Mouse (Mus musculus) heart, adult 11 months (tissue): ENCODE data around the gene C1ql4.
"Not testable (repeated sequence)": the region's sequence is repeated elsewhere in the genome, so short reads cannot be mapped to it uniquely, and the experiment has no call there.

ENCODE experiments used
- DNase-seq: peaks from one replicate; pipeline ENCODE4 v3.0.0; 2022

The C1ql4 gene

DNA sequence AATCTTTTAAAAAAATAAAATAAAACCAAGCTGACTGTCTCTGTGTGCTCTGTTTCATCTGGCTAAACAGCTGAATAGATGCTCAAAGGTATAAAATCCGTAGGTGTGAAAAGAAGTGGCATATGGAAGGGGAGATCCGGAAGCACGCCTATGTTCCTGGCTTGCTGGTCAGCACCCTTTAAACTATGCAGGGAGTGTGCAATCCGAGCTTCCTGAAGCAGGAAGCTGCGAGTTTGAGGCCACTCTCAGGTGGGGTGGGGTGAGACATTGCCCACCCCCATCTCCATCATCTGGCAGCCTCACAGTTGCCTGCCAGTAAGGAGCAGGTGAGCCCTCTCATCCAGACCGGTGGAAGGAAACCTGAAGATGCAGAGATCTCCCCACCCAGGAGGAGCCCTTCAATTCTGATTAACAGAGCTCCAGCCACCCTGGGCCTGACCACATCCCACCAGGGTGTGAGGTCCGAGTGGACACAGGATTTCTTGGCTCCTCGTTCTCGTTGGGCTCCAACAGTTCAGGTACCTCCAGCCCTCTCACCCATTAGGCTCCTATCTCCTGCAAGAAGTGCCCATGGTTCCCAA, 13.5 kb downstream of the C1ql4 start, which contains the start of gene Troap:
Gene Troap, plus strand, starts transcription at position 557 of the 581 bp plus-strand sequence.
- no peak for DNase-seq

DNA sequence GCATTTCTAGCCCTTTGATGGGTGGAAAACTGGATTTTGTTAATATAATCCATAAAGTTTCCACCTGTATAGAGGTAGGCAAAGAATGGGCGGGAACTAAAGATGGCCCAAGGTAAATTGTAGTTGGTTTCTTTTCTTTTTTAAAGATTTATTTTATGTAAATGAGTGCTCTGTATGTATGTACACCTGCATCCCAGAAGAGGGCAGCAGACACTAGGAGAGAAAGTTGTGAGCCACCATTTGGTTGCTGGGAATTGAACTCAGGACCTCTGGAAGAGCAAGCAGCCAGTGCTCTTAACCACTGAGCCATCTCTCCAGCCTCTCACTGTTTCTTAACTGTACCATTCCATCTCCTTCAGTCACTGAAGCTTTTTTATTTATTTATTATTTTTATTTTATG, 15.6 kb downstream of the C1ql4 start:
- no peak for DNase-seq

DNA sequence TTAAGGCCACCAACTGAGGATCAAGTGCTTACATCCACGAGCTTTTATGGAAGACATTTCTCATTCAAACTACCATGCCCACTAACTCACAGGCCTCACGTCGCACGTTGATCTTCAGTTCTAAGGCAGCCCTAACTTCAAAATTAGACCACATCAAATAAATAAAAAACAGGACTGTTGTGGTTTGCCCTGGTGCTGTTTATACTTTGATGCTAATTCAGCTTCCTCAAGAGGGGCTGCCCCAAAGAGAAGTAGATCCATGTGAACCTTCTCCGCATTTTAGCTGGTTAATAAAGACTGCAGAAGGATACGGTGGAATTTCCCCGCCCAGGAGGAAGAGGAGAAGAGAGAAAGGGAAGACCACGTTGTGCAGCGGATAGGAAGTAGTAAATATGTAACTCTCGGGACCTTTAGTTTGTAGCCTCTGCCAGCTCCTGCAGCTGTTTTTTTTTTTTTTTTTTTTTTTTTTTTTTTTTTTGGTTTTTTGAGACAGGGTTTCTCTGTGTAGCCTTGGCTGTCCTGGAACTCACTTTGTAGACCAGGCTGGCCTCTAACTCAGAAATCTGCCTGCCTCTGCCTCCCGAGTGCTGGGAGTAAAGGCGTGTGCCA, 22.0 kb downstream of the C1ql4 start:
- no peak for DNase-seq

DNA sequence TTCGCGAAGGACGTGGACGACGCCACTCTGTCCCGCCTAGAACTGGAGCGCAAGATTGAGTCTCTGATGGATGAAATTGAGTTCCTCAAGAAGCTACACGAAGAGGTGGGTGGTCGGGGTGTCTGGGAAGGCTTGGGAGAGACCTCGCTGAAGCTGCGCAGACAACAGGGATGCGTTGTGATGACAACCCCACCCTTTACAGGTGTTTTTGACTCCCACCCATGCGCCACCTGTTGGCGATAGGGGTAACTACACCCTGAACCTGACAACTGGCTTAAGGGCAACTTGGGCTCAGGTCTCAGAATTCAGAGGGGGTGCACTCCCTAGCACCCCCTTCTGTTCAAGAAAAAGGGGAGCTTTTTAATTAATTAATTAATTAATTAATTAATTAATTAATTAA, 31.3 kb downstream of the C1ql4 start:
- peak; percentile 86 for DNase-seq

DNA sequence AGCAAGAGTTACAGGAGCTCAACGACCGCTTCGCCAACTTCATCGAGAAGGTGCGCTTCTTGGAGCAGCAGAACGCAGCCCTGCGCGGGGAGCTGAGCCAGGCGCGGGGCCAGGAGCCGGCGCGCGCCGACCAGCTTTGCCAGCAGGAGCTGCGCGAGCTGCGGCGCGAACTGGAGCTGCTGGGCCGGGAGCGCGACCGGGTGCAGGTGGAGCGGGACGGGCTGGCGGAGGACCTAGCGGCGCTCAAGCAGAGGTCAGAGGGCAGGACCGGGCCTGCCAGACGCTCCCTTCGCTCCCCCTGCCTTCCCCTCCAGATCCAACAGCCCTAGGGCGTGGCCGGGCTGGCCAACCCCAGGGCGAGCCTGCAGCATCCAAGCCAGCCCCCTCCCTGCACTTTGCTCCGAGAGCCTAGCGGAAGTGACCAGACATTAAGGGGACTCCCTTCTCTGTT, 32.1 kb downstream of the C1ql4 start:
- peak; percentile 93 for DNase-seq

DNA sequence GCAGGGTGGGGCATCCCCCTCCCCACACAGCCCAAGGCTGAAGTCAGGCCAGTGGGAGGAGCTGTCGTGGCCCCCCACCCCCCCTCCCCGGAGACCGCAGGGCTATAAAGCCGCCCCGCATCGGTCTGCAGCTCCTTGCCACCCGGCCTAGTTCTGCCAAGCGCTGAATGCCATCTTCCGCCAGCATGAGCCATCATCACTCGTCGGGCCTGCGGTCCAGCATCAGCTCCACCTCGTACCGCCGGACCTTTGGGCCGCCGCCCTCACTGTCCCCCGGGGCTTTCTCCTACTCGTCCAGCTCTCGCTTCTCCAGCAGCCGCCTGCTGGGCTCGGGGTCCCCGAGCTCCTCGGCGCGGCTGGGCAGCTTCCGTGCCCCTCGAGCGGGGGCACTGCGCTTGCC, 32.6 kb downstream of the C1ql4 start, which contains the start of gene Prph:
Gene Prph, plus strand, starts transcription at position 135 of the 400 bp plus-strand sequence.
- DNase-seq = no peak

DNA sequence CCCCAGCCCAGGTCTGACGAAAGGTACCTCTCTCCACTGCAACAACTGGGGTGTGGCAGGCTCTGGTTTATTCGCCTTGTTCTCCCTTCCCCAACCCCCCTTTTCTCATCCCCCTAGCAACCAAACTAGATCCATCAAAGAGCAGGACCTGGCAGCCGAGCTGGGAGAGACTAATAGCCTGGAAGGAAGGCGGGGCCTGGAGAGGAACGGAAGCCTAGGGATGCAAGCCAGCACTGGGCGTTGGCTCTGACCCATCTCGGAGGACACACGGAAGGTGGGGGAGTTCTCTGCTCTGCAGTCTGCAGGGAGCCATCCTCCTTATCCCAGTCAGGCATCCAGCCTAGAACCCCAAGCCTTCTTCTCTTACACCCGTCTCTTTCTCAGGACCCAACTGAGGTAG, 34.2 kb downstream of the C1ql4 start:
- DNase-seq = peak; percentile 91

DNA sequence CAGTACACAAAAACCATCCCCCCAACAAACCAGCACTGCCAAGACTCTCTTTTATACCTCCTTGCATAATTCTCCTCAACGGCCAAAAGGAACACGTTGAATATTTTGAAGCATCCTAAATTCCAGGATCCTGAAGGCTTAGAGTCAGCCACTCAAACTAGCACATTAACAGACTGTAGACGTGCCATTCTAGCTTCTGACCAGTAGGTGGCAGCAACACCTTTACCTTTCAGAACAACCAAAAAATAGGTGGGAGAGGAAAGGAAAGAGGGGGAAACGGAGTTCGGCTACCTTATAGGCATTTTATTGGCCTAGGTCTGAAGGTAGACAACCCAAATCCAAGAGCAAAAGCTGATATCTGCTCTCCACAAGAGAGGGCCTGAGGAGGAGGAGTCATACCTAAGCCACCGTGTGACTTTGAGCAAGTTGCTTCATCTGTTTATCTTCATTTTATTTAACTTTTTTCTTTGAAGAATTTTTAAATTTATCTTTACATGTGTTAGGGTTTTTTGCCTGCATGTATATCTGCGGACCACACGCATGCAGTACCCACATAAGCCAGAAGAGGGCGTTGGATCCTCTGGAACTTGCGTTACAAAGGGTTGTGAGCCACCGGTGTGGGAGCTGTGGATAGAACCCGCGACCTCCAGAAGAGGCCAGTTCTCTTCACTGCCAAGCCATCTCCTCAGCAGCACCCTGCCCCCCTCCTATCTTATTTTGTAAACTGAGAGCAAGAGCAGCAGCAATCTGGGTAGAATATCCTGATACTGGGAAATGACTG, 38.0 kb downstream of the C1ql4 start:
- DNase-seq = peak; percentile 89

DNA sequence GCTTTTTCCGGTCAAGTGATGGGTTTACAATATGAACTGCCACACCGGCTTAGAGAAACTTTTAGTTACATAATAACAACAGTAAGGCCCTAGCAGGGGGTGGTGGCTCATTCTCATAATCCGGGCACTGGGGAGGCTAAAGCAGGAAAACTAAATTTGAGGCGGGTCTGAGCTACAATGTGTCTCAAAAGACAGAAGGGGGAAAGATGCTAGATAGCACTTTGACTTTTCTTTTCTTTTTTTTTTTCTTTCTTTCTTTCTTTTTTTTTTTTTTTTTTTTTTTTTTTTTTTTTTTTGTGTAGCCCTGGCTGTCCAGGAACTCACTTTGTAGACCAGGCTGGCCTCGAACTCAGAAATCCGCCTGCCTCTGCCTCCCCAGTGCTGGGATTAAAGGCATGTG, 41.9 kb downstream of the C1ql4 start:
- not testable (repeated sequence) for DNase-seq

DNA sequence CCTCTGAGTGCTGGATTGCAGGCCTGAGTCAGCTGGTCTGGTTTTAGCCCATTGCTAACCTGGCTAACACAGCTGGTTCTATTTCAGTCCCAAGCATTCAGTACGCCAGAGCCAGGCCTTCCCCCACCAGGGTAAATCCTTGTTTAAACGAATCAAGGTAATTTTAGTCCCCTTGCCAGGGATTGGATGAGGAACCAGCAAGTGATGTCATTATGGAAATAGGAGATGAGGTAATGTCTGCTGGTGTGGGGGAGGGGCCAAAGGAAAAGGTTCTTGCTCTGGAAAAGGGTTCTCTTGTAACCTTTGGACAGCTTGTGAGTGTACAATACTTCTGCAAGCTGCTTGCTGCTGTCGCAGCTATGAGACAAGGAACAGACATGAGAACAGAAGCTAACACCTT, 42.8 kb downstream of the C1ql4 start:
- no peak for DNase-seq

DNA sequence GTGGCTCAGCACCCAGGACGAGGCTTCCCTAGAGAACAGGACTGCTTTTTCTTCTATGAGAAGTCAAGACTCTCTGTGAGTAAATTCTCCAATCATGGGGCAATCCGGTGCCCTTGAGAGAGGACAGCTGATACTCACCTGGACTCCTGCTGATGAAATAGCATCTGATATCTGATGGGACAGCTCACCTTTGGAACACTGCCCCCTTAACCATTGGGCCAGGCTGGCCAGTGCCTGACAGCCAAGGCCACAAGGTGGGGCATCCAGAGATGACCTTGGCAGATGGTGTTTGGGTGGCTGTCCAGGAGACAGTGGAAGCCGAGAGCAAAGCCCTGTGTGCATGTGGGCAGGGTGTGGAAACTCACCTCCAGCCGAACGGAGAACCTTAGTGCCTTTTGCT, 45.3 kb downstream of the C1ql4 start:
- no peak for DNase-seq

DNA sequence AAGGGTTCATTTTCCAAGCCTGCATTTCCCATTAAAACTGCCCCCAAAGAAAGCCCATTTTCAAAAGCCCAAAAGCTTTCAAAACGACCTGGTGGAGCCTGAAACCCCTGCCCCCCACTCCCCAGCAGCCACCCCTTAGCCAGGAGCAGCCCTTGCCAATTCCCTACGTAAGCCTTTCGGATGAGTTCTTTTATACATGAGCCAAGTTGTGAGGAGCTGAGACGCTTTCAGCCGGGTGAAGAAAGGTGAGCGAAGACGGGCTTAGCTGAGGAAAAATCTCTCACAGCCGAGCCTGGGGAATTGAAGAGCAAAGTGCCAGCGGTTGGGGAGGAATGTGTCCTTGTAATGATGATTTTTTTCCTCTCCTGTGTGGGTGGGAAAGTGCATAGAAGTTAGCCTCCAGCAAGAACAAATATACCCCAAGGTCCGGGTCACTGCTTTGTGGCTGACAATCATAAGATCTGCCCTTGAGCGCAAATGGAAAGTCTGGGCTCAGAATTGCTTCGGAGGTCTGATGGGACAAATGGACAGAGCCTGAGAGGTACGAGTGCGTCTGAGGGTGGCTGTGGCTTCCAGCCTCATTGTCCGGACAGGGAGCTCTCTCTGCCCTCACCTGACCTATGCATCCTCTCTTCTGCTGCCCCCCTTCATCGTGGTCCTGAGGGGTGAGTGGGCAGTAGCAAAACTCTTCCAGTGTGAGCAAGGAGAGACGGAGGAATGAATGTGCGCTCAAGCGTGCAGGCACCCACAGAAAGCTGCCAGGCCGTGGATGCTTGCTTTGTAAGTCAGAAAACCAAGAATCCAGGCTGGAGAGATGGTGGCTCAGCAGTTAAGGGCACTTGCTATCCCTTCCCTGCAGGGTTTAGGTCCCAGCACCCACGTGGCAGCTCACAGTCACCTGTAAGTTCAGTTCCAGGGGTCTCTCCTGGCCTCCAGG, 46.4 kb downstream of the C1ql4 start:
- DNase-seq = peak; percentile 76

DNA sequence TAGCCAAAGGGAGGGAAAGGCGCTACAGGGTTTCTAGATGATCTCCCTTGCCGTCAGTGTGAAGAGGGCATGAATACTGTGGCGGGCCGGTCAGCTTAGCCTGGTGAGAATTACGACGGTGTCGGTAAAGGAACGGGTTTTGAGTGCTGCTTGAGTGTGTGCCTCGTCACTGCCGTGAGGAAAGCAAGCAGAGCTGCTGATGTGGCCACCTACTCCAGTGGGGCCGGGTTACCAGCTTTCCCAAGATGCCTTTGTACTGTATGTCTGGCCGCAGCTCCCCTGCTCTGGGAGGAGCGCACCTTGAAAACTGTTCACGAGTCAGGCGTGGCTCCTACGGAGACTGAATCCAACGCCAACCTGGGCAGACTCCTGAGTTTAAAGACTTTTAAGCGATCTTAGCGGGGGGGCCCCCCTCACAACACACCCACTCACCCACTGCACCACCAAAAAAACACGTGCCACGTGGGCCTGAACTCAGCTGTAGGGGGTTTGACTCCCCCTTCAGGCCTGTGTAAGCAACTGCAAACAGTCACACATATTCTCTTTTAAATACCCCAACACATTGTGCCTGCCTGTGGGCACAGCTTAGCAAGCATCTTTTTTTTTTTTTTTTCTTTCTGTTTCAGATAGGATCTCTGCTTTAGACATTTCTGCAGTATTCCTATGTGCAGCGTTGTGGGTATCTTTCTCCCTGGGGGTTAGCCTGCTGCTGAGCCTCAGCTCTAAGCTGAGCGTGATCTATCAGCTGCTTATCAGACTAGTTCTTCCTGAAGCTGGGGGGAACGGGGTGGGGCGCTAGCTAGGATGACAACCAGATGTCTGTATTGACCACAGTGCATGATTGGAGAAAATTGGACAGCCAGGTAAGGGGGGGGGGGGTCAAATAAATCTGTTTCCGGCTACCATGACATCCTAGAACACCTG, 47.4 kb downstream of the C1ql4 start:
- DNase-seq = no peak

DNA sequence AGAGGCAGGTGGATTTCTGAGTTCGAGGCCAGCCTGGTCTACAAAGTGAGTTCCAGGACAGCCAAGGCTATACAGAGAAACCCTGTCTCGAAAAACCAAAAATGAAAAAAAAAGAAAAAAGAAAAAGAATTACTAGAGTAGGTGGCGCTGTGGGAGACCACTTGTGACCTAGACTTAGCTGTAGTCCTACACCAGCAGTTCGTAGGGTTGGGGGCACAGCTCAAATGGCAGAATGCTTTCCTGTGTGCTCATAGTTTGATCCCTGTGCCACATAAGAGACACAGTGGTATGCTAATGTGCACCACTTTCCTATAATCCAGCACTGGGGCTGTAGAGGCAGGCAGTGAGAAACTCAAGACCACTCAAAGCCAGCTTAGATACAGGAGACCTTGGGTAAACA, 48.3 kb downstream of the C1ql4 start:
- no peak for DNase-seq

DNA sequence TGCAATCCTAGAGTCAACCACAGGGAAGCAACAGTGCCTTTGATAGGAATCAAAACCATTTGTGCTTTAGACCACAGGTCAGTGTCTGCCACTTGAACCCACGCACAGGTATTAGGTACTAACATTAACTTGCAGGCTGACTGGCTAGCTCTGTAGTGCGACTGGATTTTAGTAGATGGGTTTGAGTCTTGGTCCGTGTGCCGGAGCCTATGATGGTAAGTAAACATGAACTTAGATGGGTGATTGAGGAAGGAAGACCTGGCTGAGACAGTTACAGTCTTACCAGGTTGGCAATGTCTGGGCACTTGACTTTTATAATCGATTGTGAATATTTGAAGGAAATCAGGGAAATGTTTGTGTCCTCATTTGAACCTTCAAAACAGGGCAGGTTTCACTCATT, 48.8 kb downstream of the C1ql4 start:
- DNase-seq = no peak

DNA sequence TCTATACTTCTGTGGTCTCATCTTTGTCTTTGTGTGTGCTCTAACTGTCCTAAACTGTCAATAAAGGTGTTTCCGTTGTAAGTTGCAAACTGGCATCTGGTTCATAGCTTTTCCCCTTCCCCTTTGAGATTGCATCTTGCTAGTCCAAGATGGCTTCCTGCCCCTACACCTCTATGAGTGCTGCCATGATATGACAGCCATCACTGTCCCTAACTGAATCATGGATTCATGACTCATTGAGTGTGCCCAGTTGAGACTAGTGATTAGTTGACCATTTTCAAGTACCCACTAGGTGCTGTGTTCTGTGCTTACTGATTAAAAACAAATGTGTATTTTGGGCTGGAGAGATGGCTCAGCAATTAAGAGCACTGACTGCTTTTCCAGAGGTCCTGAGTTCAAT, 49.6 kb downstream of the C1ql4 start:
- no peak for DNase-seq

DNA sequence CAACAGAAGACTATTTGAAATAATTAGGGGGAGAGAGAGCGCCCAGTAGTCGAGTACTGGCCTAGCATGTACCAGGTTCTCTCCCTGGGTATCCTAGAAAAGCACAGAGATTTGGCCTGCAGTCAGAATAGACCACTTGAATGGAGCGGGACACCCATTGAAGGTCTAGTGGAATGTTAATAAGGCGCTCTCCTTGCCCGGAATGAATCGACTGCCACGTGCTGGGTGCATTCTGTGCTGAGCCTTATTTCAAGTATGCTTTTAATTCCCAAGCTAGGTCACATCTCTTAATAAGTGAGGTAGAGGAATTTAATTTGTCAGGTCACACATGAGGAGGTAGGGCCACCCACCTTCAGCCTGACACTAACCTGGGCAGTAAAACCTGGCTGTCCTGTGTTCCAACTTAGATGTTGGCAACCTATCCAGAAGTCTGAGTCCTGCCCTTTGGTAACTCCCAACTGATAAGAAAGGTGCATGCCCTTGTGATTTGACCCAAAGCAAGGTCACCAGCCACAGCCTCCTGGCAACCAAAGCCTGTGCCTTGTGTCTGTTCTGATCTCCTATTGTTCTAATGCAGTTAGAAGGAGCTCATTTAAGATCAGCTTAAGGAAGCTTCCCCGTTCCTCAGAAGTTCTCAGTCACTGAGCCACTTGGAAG, 51.2 kb downstream of the C1ql4 start:
- DNase-seq = peak; percentile 95

DNA sequence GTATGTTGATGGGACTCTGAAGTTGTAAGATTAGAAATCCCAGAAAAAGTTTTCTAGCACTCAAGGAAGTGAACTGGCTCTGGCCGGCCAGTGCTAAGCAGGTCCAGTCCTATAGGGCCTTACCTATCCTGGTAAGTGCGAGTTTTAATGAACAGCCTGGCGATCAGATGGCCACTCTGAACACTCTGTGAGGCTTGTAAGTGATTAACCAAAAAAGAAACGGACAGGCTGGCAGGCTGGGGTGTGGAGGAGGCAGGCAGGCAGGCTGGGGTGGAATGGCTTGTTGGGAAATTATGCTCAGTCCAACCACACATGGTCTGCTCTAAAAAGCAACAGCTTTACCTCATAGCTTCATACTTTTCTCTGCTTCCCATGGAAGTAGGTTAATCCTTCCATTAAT, 52.2 kb downstream of the C1ql4 start:
- DNase-seq = no peak
